In the genomic region with DNA sequence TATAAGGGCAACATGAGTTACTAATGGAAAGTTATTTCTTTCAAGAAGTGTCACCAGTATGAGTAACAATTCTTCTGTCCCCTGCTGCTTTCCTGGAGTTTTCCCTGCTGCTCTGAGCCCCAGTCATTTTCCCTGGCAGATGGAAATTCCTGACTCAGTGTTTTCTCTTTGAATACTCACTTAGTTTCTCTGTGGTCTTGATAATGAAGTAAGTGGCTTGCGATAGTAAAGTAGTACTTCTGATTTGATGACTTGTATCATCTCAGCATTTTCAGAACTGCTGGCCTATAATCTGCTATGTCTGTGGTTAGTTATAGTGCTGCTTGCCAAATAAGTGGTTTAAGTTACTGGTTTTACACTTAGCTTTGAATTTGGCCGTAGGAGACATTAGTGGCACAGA, we compare ENCODE assay signal across 1 mouse cellular context.
A peak's percentile ranks its signal among the peaks of the same experiment; 100 is the strongest.
TF ChIP-seq lines count a peak whose summit lies in the region.

No protein-coding gene starts in this region.

TF ChIP-seq in CH12.LX, 34 proteins besides CTCF, POLR2A, EP300 and RAD21:
- peak; percentile 87 for TF ChIP-seq IRF4 (IDR thresholded peaks at IDR 0.05; ENCODE audit: low read depth, low read length)
- TF ChIP-seq E2F4 (IDR thresholded peaks at IDR 0.05; ENCODE audit: insufficient replicate concordance, low read depth, low read length): no peak
- TF ChIP-seq CHD1 (IDR thresholded peaks at IDR 0.05; ENCODE audit: low read depth, low read length): peak; percentile 94; the same call in 1 of the 2 replicates
- TF ChIP-seq JUND (conservative IDR thresholded peaks at IDR 0.05; ENCODE audit: low read depth, low read length): 0 out of 2 replicates have a peak, but pooled peaks have one; percentile 12
- no peak for TF ChIP-seq SMC3 (IDR thresholded peaks at IDR 0.05; ENCODE audit: low read depth, low read length)
- TF ChIP-seq USF1 (IDR thresholded peaks at IDR 0.05; ENCODE audit: low read depth, low read length): no peak
- peak; percentile 57; the same call in 1 of the 2 replicates for TF ChIP-seq MEF2A (IDR thresholded peaks at IDR 0.05; ENCODE audit: borderline replicate concordance, low read depth, low read length)
- TF ChIP-seq NRF1 (IDR thresholded peaks at IDR 0.05; ENCODE audit: low read depth, low read length): no peak
- no peak for TF ChIP-seq MXI1 (IDR thresholded peaks at IDR 0.05; ENCODE audit: low read depth, low read length)
- TF ChIP-seq JUN (IDR thresholded peaks at IDR 0.05; ENCODE audit: insufficient read depth, low read depth, low read length): peak; percentile 35; the same call in 1 of the 2 replicates
- TF ChIP-seq RCOR1 (conservative IDR thresholded peaks at IDR 0.05; ENCODE audit: low read depth, low read length): peak; percentile 77; the same call in 1 of the 2 replicates
- TF ChIP-seq TCF12 (IDR thresholded peaks at IDR 0.05; ENCODE audit: low read depth, low read length): 0 out of 2 replicates have a peak, but pooled peaks have one; percentile 37
- no peak for TF ChIP-seq PAX5 (IDR thresholded peaks at IDR 0.05; ENCODE audit: low read length)
- peak; percentile 70 for TF ChIP-seq ETS1 (conservative IDR thresholded peaks at IDR 0.05; ENCODE audit: low read depth, low read length)
- no peak for TF ChIP-seq KAT2A (IDR thresholded peaks at IDR 0.05; ENCODE audit: insufficient replicate concordance, low read length)
- TF ChIP-seq MAFK (IDR thresholded peaks at IDR 0.05; ENCODE audit: insufficient replicate concordance, low read length): peak; percentile 96
- TF ChIP-seq ZNF384 (IDR thresholded peaks at IDR 0.05; ENCODE audit: low read depth, low read length): no peak
- no peak for TF ChIP-seq POLR2AphosphoS2 (IDR thresholded peaks at IDR 0.05; ENCODE audit: low read depth, low read length)
- peak; percentile 74 for TF ChIP-seq CHD2 (IDR thresholded peaks at IDR 0.05; ENCODE audit: low read length)
- no peak for TF ChIP-seq GABPA (IDR thresholded peaks at IDR 0.05; ENCODE audit: insufficient replicate concordance, low read depth, low read length)
- TF ChIP-seq MYC (IDR thresholded peaks at IDR 0.05; ENCODE audit: low read depth, low read length): 0 out of 2 replicates have a peak, but pooled peaks have one; percentile 26
- TF ChIP-seq TBP (conservative IDR thresholded peaks at IDR 0.05; ENCODE audit: low read depth, low read length): no peak
- no peak for TF ChIP-seq UBTF (IDR thresholded peaks at IDR 0.05; ENCODE audit: low read depth, low read length)
- TF ChIP-seq SIN3A (IDR thresholded peaks at IDR 0.05; ENCODE audit: low read length): peak; percentile 84; the same call in 1 of the 2 replicates
- no peak for TF ChIP-seq ZMIZ1 (IDR thresholded peaks at IDR 0.05; ENCODE audit: low read depth, low read length)
- TF ChIP-seq NELFE (IDR thresholded peaks at IDR 0.05; ENCODE audit: low read depth, low read length): no peak
- TF ChIP-seq BHLHE40 (IDR thresholded peaks at IDR 0.05; ENCODE audit: low read depth, low read length): peak; percentile 52; the same call in 1 of the 2 replicates
- TF ChIP-seq ZC3H11A (IDR thresholded peaks at IDR 0.05; ENCODE audit: low read depth, low read length): no peak
- TF ChIP-seq ZKSCAN1 (IDR thresholded peaks at IDR 0.05; ENCODE audit: borderline replicate concordance, low read depth, low read length): no peak
- no peak for TF ChIP-seq MAZ (IDR thresholded peaks at IDR 0.05; ENCODE audit: low read depth, low read length)
- TF ChIP-seq ELF1 (IDR thresholded peaks at IDR 0.05; ENCODE audit: low read depth, low read length): no peak
- no peak for TF ChIP-seq USF2 (conservative IDR thresholded peaks at IDR 0.05; ENCODE audit: low read depth, low read length)
- TF ChIP-seq MAX (IDR thresholded peaks at IDR 0.05; ENCODE audit: low read length): no peak
- no peak for TF ChIP-seq HCFC1 (IDR thresholded peaks at IDR 0.05; ENCODE audit: low read depth, low read length)
